Mouse (Mus musculus): ENCODE data around the gene Dpp4. TPM values are rescaled to one million over a fixed set of nuclear protein-coding genes. Genes with fewer than 3 reads are reported as not detected.

The Dpp4 gene
- total and polyA plus RNA-seq, 2 experiments, result 31.0 to 122 TPM

DNA sequence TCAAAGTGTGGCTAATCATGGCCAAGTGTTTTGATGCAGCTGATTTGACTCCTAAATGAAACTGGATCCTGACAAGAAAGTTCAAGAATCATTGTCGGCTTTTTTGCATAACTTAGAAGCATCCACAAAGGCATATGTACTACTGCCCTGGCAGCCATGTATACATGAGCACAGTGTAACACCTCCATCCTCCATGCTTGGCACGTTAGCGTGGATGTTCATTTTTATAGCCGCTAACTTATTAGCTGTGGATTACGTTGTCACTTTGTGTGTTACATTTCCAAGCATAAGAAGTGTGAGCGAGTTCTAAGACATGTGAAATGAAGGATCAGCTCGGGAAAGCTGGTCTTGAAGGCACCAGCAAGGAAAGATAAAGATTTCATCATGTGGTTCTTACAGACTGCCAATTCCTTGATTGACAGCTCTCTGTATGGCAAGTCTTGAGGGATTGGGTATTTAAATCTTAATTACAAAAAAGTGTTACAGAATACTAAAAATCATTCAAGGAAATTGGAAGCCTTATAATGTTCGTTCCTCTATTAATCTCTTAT, 19.3 kb upstream of the Dpp4 start:
- H3K36me3 ChIP-seq (ENCODE audit: control insufficient read depth, insufficient read depth, low read length), result no peaks in the 10 kb centered on the region
- no peaks in the 10 kb centered on the region for H3K4me1 ChIP-seq (ENCODE audit: control insufficient read depth, insufficient read depth, low read length)
- H3K79me2 ChIP-seq (ENCODE audit: control insufficient read depth, insufficient read depth, low read length), result no peaks in the 10 kb centered on the region
- TF ChIP-seq POLR2A (IDR thresholded peaks at IDR 0.05; ENCODE audit: extremely low read depth, insufficient read depth, low read length), result no peak
- no peak for TF ChIP-seq CTCF (IDR thresholded peaks at IDR 0.05; ENCODE audit: low read depth, low read length)
- no peak overlapping the region for H3K9ac ChIP-seq (ENCODE audit: low read depth, low read length)
- no peaks in the 10 kb centered on the region for H3K27me3 ChIP-seq (ENCODE audit: control insufficient read depth, insufficient read depth, low read length)
- 85% methylated on average over 8 of the region's 8 CpGs for WGBS
- H3K4me3 ChIP-seq (ENCODE audit: insufficient read depth, low read depth, low read length), result no peak overlapping the region
- H3K27ac ChIP-seq (replicated peaks; ENCODE audit: insufficient read depth, low read depth, low read length), result no peak overlapping the region
- no peak for DNase-seq (ENCODE audit: extremely low read depth, low read depth, low spot score)

DNA sequence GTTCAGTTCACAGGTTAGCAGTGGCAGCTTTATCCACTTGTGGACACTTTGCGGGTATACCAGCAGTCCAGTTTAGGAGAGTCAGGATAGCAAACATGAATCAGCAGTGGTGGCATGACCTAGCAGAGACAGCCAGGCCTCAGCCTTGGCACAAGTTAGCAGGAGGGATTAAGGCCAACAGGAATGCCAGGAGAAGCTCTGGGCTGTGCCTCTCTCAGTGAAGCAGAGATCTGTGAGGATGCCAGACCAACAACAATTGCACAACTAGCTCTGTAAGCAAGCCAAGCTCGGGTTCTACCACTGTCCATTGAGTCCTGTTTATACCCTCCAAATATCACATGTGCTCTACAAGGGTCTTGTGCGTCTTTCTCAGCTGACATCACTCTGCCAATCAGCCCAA, 13.9 kb upstream of the Dpp4 start:
- Histone ChIP-seq H3K9ac (ENCODE audit: low read depth, low read length) (no peak overlapping the region), H3K27ac (replicated peaks; ENCODE audit: insufficient read depth, low read depth, low read length) (no peak overlapping the region), H3K36me3 (ENCODE audit: control insufficient read depth, insufficient read depth, low read length) (no peaks in the 10 kb centered on the region), H3K4me1 (ENCODE audit: control insufficient read depth, insufficient read depth, low read length) (peaks cover 1% of the 10 kb centered on the region; the same call in 1 of the 2 replicates), H3K4me3 (ENCODE audit: insufficient read depth, low read depth, low read length) (no peak overlapping the region), H3K27me3 (ENCODE audit: control insufficient read depth, insufficient read depth, low read length) (no peaks in the 10 kb centered on the region), H3K79me2 (ENCODE audit: control insufficient read depth, insufficient read depth, low read length) (no peaks in the 10 kb centered on the region)
- TF ChIP-seq CTCF (IDR thresholded peaks at IDR 0.05; ENCODE audit: low read depth, low read length), result no peak
- no peak for TF ChIP-seq POLR2A (IDR thresholded peaks at IDR 0.05; ENCODE audit: extremely low read depth, insufficient read depth, low read length)
- peak; percentile 97 for DNase-seq (ENCODE audit: extremely low read depth, low read depth, low spot score)
- WGBS, result 40% methylated on average over 3 of the region's 3 CpGs

DNA sequence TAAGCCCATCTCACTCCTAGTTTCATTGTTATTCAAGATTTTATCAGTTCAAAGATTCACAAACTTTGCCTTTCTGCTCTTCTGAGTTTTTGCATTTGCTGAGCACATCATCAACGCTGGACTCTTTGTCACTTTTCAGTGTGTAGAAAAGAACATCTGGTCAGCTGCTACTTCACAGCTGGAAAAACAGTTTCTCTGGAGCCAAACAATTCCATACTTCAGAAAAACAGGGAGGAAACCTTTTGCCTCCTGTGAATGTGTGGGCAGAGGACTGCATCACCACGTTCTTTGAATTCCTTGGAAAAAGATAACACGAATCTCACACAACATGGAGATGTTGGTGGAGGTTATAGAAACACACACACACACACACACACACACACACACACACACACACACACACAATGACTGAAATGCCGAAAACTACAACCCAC, 11.3 kb upstream of the Dpp4 start:
- peaks cover 5% of the 10 kb centered on the region; the same call in 1 of the 2 replicates for H3K4me1 ChIP-seq (ENCODE audit: control insufficient read depth, insufficient read depth, low read length)
- H3K27ac ChIP-seq (replicated peaks; ENCODE audit: insufficient read depth, low read depth, low read length), result no peak overlapping the region
- H3K9ac ChIP-seq (ENCODE audit: low read depth, low read length), result no peak overlapping the region
- no peaks in the 10 kb centered on the region for H3K79me2 ChIP-seq (ENCODE audit: control insufficient read depth, insufficient read depth, low read length)
- TF ChIP-seq CTCF (IDR thresholded peaks at IDR 0.05; ENCODE audit: low read depth, low read length) (no peak), POLR2A (IDR thresholded peaks at IDR 0.05; ENCODE audit: extremely low read depth, insufficient read depth, low read length) (no peak)
- 56% methylated on average over 4 of the region's 4 CpGs for WGBS
- no peak for DNase-seq (ENCODE audit: extremely low read depth, low read depth, low spot score)
- no peaks in the 10 kb centered on the region for H3K36me3 ChIP-seq (ENCODE audit: control insufficient read depth, insufficient read depth, low read length)
- no peaks in the 10 kb centered on the region for H3K27me3 ChIP-seq (ENCODE audit: control insufficient read depth, insufficient read depth, low read length)
- H3K4me3 ChIP-seq (ENCODE audit: insufficient read depth, low read depth, low read length), result no peak overlapping the region

DNA sequence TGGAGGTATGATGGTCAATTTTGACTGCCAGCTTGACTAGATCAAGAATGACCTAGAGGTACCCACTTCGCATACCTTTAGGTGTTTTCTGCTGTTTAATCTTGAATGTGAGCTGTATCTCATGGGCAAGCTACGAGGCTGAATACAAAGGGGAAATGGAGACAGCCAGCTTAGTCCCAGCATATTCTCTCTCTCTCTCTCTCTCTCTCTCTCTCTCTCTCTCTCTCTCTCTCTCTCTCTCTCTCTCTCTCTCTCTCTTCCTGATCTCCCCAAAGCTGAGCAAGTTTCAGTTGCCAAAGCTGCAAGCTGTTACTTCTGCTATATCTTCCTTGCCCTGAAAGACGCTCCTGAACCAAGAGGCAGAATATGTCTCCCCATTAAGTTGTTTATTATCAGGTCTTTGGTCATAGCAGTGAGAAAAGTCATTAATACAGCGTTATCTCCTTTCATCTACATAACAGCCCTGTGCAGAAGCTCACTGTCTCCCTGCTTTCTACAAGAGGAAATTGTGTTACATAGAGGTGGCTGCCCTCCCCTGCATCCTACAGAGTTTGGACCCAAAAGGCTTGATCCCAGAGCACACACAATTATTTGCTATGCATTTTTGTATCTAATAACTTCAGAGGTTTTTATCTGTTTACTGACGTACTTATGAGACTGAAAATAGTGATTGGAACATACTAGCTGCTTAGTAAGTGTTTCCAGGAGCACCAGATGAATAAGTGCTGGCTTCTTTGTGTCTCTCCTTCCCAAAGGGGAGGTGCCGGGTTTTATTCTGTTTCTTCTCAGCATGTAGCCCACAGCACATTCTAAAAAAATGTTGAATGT, 10.7 kb upstream of the Dpp4 start:
- Histone ChIP-seq H3K79me2 (ENCODE audit: control insufficient read depth, insufficient read depth, low read length) (no peaks in the 10 kb centered on the region), H3K4me1 (ENCODE audit: control insufficient read depth, insufficient read depth, low read length) (peaks cover 5% of the 10 kb centered on the region; the same call in 1 of the 2 replicates), H3K27ac (replicated peaks; ENCODE audit: insufficient read depth, low read depth, low read length) (no peak overlapping the region), H3K27me3 (ENCODE audit: control insufficient read depth, insufficient read depth, low read length) (no peaks in the 10 kb centered on the region), H3K4me3 (ENCODE audit: insufficient read depth, low read depth, low read length) (no peak overlapping the region), H3K9ac (ENCODE audit: low read depth, low read length) (no peak overlapping the region), H3K36me3 (ENCODE audit: control insufficient read depth, insufficient read depth, low read length) (no peaks in the 10 kb centered on the region)
- 84% methylated on average over 6 of the region's 6 CpGs for WGBS
- no peak for DNase-seq (ENCODE audit: extremely low read depth, low read depth, low spot score)
- TF ChIP-seq CTCF (IDR thresholded peaks at IDR 0.05; ENCODE audit: low read depth, low read length) (no peak), POLR2A (IDR thresholded peaks at IDR 0.05; ENCODE audit: extremely low read depth, insufficient read depth, low read length) (no peak)

DNA sequence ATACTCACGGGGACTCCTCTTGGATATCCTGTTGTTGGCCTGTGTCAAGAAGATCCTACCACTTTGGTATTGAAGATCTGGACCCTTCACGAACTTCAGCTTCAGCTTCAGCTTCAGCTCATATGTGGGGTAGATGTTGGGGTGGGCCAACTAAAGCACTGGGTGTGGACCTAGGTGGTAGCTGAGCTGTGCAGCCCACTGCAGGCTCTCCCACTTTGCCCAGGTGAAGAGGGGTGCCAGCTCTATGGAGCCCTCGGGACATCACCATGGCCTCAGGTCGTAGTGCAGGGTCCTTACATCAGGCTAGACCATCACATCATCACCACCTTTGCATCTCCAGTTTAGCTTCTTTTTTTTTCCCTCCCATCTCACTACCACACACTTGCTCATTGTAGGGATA, 9.2 kb upstream of the Dpp4 start:
- TF ChIP-seq CTCF (IDR thresholded peaks at IDR 0.05; ENCODE audit: low read depth, low read length), result no peak
- WGBS, result 88% methylated on average over 4 of the region's 4 CpGs
- Histone ChIP-seq H3K4me1 (ENCODE audit: control insufficient read depth, insufficient read depth, low read length) (peaks cover 5% of the 10 kb centered on the region; the same call in 1 of the 2 replicates), H3K27me3 (ENCODE audit: control insufficient read depth, insufficient read depth, low read length) (no peaks in the 10 kb centered on the region), H3K9ac (ENCODE audit: low read depth, low read length) (no peak overlapping the region), H3K36me3 (ENCODE audit: control insufficient read depth, insufficient read depth, low read length) (no peaks in the 10 kb centered on the region), H3K27ac (replicated peaks; ENCODE audit: insufficient read depth, low read depth, low read length) (no peak overlapping the region), H3K79me2 (ENCODE audit: control insufficient read depth, insufficient read depth, low read length) (no peaks in the 10 kb centered on the region), H3K4me3 (ENCODE audit: insufficient read depth, low read depth, low read length) (no peak overlapping the region)
- DNase-seq (ENCODE audit: extremely low read depth, low read depth, low spot score), result no peak

DNA sequence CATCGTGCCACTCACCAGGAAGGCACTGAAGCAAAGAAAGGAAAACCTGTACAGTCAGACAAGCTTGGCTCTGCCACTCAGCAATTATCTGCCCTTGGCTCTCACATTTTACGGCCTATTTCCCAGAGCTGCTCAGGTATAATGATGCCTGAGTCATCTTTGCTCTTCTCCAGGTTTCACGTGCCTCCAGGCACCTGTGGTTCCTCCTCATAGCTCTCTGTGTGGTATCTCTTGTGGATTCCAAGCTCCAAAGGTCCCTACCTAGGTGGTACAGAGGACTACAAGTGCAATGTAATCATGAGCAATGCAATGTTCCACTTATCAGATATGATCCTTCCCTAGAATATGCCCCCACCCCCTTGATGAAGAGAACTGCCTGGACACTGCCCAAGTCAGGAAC, 8.0 kb upstream of the Dpp4 start:
- Histone ChIP-seq H3K79me2 (ENCODE audit: control insufficient read depth, insufficient read depth, low read length) (no peaks in the 10 kb centered on the region), H3K27me3 (ENCODE audit: control insufficient read depth, insufficient read depth, low read length) (no peaks in the 10 kb centered on the region), H3K27ac (replicated peaks; ENCODE audit: insufficient read depth, low read depth, low read length) (0 out of 2 replicates have a peak overlapping the region, but pooled peaks have one; percentile 35), H3K9ac (ENCODE audit: low read depth, low read length) (no peak overlapping the region), H3K4me3 (ENCODE audit: insufficient read depth, low read depth, low read length) (no peak overlapping the region), H3K36me3 (ENCODE audit: control insufficient read depth, insufficient read depth, low read length) (no peaks in the 10 kb centered on the region), H3K4me1 (ENCODE audit: control insufficient read depth, insufficient read depth, low read length) (peaks cover 4% of the 10 kb centered on the region; the same call in 1 of the 2 replicates)
- WGBS, result 63% methylated on average over 3 of the region's 3 CpGs
- no peak for TF ChIP-seq CTCF (IDR thresholded peaks at IDR 0.05; ENCODE audit: low read depth, low read length)
- no peak for TF ChIP-seq POLR2A (IDR thresholded peaks at IDR 0.05; ENCODE audit: extremely low read depth, insufficient read depth, low read length)
- DNase-seq (ENCODE audit: extremely low read depth, low read depth, low spot score), result no peak

Measured in liver, adult 2 months (tissue).